ENCODE assay signal across 20 mouse cellular contexts in the genomic region with DNA sequence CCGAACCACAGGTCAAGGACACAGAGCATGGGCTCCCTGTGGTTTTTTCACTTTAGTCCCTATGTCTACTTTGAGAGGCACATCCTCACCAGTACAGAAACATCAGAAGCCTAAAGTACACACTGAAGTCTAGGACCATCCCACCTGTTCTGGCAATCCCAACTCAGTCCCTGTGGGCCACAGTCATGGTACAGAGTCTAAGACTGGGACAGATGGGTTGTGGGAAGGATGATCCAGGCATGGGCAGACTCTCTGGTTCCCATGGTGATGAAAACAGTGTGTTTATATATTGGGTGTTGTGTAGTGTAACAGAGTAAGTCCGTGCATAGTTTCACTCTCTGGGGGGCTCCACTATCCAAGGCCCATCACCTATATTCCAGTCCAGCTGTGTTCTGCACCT.
"Had no signal": no experiment of that assay in that cellular context is flagged by ENCODE, and none has a peak within 500 bp of the region (broad histone marks: within the 10 kb centered on the region; RNA-seq: fewer than 3 reads in every experiment).

No protein-coding gene starts in this region.

- H3K4me2 ChIP-seq: liver, embryonic 11.5 days; liver, embryonic 15.5 days; neural tube, embryonic 15.5 days; stomach, embryonic 15.5 days had no signal

- H3K36me3 ChIP-seq: liver, embryonic 15.5 days; midbrain, embryonic 10.5 days; neural tube, embryonic 15.5 days; stomach, embryonic 15.5 days had no signal

- H3K9me3 ChIP-seq: liver, embryonic 15.5 days; midbrain, embryonic 10.5 days; neural tube, embryonic 15.5 days; stomach, embryonic 15.5 days had no signal

- H3K4me1 ChIP-seq: liver, embryonic 15.5 days; midbrain, embryonic 10.5 days; neural tube, embryonic 15.5 days had no signal

- H3K27ac ChIP-seq: liver, embryonic 15.5 days; midbrain, embryonic 10.5 days; neural tube, embryonic 15.5 days; stomach, embryonic 15.5 days had no signal

- H3K27me3 ChIP-seq: liver, embryonic 15.5 days; neural tube, embryonic 15.5 days; stomach, embryonic 15.5 days had no signal

- DNase-seq: kidney, adult 11 months; kidney, adult 9 months; kidney, postnatal 10 days; kidney, postnatal 4 days; left cerebral cortex, postnatal 4 days; lung, adult 2 months; lung, postnatal 4 days; midbrain, embryonic 14.5 days; right cerebral cortex, adult 18-20 months; right cerebral cortex, postnatal 4 days; spleen, adult 18-20 months; thymus, adult 18-20 months; thymus, postnatal 14 days had no signal

- H3K4me3 ChIP-seq: liver, embryonic 15.5 days; midbrain, embryonic 10.5 days; myocyte; neural tube, embryonic 15.5 days; stomach, embryonic 15.5 days had no signal

- ATAC-seq: lung, postnatal 0 days had no signal

- H3K9ac ChIP-seq: liver, embryonic 15.5 days; neural tube, embryonic 15.5 days; stomach, embryonic 15.5 days had no signal
